Mouse (Mus musculus): ENCODE measurements around the gene Smurf2.
A peak's percentile ranks its signal among the peaks of the same experiment; 100 is the strongest.

The Smurf2 gene

DNA sequence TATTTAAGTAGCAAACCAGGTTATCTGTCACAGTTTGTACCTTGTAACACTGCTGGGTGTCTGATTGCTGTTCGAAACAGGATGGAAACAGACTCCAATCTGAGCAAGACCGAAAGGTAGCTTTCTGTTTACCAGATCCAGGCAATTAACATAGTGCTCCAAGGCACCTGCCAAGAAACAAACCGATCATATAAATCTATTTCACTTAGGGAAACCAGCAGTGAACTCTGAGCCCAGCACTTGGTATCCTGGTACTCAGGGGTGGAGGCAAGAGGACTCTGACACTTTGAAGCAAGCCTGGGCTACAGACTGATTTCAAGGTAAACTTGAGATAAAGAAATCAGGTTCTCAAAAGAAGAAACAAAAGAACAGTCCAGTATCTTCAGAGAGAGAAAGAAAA lies 143.1 kb downstream of the Smurf2 start:
- DNase-seq (ENCODE audit: low spot score) = no peak

DNA sequence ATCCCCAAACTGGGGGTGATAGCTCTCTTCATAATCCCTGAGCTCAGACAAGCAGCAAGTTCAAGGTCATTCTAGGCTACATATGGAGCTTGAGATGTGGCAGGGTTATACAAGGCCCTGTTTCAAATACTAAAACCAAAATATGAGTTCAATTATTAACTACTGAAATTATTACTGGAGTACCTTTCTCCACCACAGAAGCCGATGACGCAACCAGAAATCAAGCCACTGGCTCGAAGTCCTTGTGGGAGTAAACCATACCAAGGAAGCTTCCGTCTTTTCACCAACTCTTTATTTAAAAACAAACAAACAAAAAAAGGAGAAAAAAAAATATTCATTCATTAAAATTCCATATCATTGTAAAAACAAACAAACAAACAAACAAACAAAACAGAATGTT lies 143.6 kb downstream of the Smurf2 start:
- DNase-seq (ENCODE audit: low spot score) = peak; percentile 51

- no peak for DNase-seq (ENCODE audit: low spot score)
Observed at GRCm38 (mm10) chr11:106773061-106773460, 147.5 kb downstream of the Smurf2 start.

GRCm38 (mm10) chr11:106770195-106770974 lies 150.1 kb downstream of the Smurf2 start:
- DNase-seq (ENCODE audit: low spot score) = no peak
